Mouse (Mus musculus): ENCODE measurements around the gene Arsb.
"Not testable (repeated sequence)": the region's sequence is repeated elsewhere in the genome, so short reads cannot be mapped to it uniquely, and the experiment has no call there.

The Arsb gene

GRCm38 (mm10) chr13:93930561-93931340 lies 159.3 kb downstream of the Arsb start:
- DNase-seq = no peak

GRCm38 (mm10) chr13:93936455-93936854 lies 165.0 kb downstream of the Arsb start:
- no peak for DNase-seq

GRCm38 (mm10) chr13:93938118-93938517 lies 166.7 kb downstream of the Arsb start:
- no peak for DNase-seq

- no peak for DNase-seq
Measured at GRCm38 (mm10) chr13:93939363-93940127, 168.1 kb downstream of the Arsb start.

- no peak for DNase-seq
Measured at GRCm38 (mm10) chr13:93940742-93941531, 169.5 kb downstream of the Arsb start.

- no peak for DNase-seq
Measured at GRCm38 (mm10) chr13:93950996-93951395, 179.6 kb downstream of the Arsb start.

- DNase-seq = no peak
Measured at GRCm38 (mm10) chr13:93951555-93951954, 180.1 kb downstream of the Arsb start.

- no peak for DNase-seq
Measured at GRCm38 (mm10) chr13:93952466-93952865, 181.0 kb downstream of the Arsb start.

- DNase-seq = no peak
Measured at GRCm38 (mm10) chr13:93957907-93958306, 186.5 kb downstream of the Arsb start.

GRCm38 (mm10) chr13:93966271-93966670 lies 194.8 kb downstream of the Arsb start:
- no peak for DNase-seq

GRCm38 (mm10) chr13:93967138-93967537 lies 195.7 kb downstream of the Arsb start:
- no peak for DNase-seq

GRCm38 (mm10) chr13:93970115-93970514 lies 198.7 kb downstream of the Arsb start:
- DNase-seq = no peak

- DNase-seq = no peak
Measured at GRCm38 (mm10) chr13:93972423-93972822, 201.0 kb downstream of the Arsb start.

GRCm38 (mm10) chr13:93975668-93976067 lies 204.2 kb downstream of the Arsb start:
- no peak for DNase-seq

GRCm38 (mm10) chr13:93976897-93977530 lies 205.6 kb downstream of the Arsb start:
- DNase-seq = no peak

- DNase-seq = no peak
Measured at GRCm38 (mm10) chr13:93978703-93979495, 207.5 kb downstream of the Arsb start.

- no peak for DNase-seq
Measured at GRCm38 (mm10) chr13:93979754-93980153, 208.3 kb downstream of the Arsb start.

- DNase-seq = no peak
Measured at GRCm38 (mm10) chr13:93984521-93984920, 213.1 kb downstream of the Arsb start.

GRCm38 (mm10) chr13:93985181-93985580 lies 213.8 kb downstream of the Arsb start:
- no peak for DNase-seq

- DNase-seq = not testable (repeated sequence)
Measured at GRCm38 (mm10) chr13:93985750-93986149, 214.3 kb downstream of the Arsb start.

GRCm38 (mm10) chr13:93987611-93988010 lies 216.2 kb downstream of the Arsb start:
- no peak for DNase-seq

GRCm38 (mm10) chr13:93989208-93989607 lies 217.8 kb downstream of the Arsb start:
- no peak for DNase-seq
